Mouse (Mus musculus) monocyte, adult 5-6 weeks (primary cell): ENCODE data around the gene Snai3. TPM values are rescaled to one million over a fixed set of nuclear protein-coding genes. Genes with fewer than 3 reads are reported as not detected.

Experiments
- ATAC-seq: fragments of 153-309, 156-312 bp; replicated peaks from 2 replicates; pipeline ENCODE4 v1.8.0; 2017; ENCODE audit warnings: mild to moderate bottlenecking; ENCODE audit not compliant: low TSS enrichment, insufficient number of reproducible peaks, severe bottlenecking, poor library complexity, low FRiP score
- total RNA-seq: library from RNA; stranded (forward); fragments of 200-1000, 200-491, 200-594 nt; gene quantifications from 3 replicates; pipeline ENCODE4 v1.2.3, GENCODE M21; 2017

The Snai3 gene
- total RNA-seq: 1.6 TPM in 1 of 3 replicates, not detected in the others

DNA sequence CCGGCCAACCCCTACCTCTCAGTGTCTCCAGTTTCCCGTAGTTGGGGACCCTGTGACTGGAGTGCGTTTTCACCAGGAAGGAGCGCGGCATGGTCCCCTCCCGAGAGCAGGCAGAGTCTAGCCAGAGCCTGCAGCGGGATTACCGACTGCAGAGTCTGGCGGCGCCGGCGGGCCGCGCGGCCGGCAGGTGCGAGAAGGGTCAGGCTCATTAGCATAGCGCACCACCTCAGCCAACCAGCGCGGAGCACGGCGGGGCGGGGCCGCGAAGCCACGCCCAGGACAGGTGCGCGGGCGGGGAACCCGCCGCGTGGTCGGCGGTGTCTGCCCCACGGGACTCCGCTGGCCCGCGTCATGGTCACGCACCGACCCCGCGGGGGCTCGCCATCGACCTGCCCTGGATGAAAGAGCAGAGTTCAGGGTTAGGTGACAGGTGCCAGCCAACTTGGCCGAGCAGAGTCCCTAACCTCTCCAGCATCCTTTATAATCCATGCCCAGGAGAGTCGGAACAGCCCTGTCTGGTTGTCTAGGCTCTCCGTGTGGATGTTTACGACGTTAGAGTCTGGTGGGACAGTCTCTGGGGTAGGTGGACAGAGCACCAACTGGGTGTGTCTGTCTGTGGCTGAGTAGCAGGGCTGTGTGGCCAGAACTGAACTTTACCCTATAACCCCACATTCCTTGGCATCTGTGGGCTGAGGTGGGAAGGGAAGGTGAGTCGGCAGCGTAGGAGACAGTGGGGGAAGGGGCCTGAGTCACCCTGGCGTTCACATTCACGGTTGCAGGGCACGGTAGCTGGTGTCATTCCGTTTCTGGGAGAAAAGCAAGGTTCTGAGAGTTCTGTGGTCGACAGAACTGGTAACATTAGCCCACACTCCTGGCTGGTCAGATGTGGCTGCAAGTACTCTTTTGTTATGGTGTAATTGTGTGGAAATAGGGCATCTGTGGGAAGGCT is at the start of gene Snai3:
Gene Snai3 (minus strand): TSS at position 210 of the 949 bp plus-strand sequence.
- no peak for ATAC-seq

GRCm38 (mm10) chr8:122500856-122501255 is 40.3 kb upstream of the Snai3 start:
- ATAC-seq: peak; percentile 75

DNA sequence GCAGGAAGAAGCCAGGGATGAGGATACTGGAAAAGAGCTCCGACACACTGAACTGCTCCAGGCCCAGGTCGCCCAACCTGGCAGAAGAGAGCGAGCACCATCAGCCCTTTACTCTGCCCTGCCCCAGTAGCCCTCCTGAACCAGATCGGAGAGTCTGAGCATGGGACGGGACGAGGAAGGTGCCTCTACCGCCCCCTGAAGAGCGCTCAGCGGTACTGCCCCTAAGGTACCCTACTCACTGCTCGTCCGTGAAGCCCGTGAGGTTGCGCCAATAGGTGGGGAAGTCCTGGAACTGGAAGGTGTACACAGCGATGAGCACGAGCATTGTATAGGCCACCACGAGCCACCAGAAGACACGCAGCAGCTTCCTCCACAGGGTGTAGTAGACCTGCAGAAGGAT is 37.4 kb upstream of the Snai3 start:
- 0 out of 2 replicates have a peak, but pooled peaks have one; percentile 32 for ATAC-seq

- ATAC-seq: no peak
Measured at GRCm38 (mm10) chr8:122497016-122497734, 36.6 kb upstream of the Snai3 start.

DNA sequence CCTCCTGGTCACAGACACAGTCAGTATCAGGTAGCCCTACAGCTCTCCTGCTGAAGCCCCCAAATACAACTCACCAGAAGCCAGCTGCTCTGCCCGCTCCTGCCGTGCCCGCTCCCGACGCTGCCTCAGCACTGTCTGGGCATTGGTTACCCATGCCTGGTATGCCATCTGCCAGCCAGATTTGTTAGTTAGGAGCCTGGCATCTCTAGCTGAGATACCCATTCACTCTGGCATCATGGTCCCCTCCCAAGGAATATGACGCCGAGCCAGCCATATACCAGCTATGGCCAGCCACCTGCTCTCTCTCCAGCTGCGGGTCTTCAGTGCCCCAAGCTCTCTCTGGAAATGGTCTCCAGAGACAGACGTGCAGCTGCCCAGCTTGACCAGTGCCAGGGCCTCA is 27.9 kb upstream of the Snai3 start:
- ATAC-seq: no peak

DNA sequence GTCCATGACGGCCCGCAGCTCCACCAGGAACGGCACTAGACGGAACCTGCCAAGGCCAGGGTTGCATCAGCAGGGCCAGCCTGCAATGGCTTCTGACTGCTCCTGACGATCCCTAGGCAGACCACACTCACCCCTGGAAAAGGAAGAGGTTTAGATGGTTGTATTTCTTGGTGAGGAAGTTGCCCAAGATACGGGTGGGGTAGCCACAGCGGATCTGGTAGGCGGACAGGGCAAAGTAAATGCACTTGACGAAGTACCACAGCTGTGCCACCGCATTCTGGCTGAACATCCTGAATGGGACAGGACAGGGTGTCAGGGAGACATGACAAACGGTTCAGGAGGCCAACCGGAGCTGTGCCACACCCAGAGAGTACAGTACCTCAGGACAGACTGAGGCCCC is 24.3 kb upstream of the Snai3 start:
- peak; percentile 39 for ATAC-seq

GRCm38 (mm10) chr8:122483877-122484276 is 23.3 kb upstream of the Snai3 start:
- ATAC-seq: no peak

DNA sequence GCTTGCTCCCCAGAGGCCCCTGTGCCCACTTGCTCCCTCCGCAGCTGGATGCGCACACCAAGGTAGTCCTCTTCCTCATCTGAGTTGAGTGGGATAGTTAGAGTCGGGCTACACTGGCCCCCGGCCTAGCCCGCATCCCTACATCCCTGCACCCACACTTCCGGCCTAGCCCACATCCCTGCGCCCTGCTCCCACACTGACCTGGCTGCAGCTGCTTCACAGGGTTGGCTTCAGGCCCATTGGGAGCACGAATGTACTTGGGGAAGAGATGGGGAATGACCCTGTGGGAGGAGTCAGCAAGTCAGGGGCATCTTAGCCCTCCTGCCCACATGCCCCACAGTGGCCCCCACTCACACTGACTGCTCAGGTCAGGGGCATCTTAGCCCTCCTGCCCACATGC is 21.9 kb upstream of the Snai3 start:
- ATAC-seq: no peak

GRCm38 (mm10) chr8:122475580-122476320 is 15.2 kb upstream of the Snai3 start, which contains the start of the genes Rnf166 and Ctu2:
Rnf166 (minus strand) TSS chr8:122476064.
Ctu2 (plus strand) TSS chr8:122476143.
- peak; percentile 20 for ATAC-seq

GRCm38 (mm10) chr8:122474951-122475560 is 14.5 kb upstream of the Snai3 start:
- ATAC-seq: no peak

DNA sequence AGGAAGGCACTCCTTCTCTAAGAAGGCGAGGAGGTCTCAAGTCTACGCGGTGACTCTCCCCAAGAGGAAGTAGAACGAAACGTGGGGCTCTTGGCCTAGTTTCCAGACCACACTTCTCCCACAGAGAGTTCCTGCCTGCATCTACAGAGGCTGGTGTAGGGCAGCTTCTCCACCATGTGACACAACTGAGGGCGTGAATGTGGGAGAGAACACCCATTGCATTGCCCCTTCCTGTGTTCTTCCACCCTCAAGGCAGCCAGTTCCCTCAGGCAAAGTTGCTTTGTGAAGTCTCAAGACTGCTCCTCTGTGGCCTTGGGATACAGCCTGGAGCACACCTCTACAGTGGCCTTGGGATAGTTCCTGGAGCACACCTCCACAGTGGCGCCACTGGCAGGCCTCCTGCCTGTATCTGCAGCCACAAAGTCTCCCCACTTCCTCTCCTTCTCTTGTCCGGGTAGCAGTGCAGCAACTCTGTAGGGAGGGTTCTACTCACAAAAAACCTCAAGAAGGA is 13.4 kb upstream of the Snai3 start:
- ATAC-seq: peak; percentile 75

DNA sequence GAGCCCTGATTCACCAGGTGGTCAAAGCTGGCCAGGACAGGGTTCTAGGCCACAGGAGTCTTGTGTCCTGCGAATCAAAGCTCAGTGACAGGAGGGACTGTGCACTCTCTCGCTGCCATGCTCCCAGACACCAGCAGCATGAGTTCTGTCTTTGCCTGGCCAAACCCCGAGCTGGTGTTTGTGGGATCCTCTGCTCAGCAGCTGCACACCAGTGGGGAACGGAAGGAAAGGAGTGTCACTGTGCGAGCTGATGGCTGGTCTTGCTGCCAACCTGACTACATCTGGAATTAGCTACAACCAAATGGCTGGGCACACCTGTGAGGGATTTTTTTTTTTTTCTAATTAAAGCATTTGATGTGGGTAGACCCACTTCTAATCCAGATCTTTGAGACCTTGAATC is 10.2 kb upstream of the Snai3 start:
- ATAC-seq: no peak

- no peak for ATAC-seq
Measured at GRCm38 (mm10) chr8:122469965-122470364, 9.4 kb upstream of the Snai3 start.

DNA sequence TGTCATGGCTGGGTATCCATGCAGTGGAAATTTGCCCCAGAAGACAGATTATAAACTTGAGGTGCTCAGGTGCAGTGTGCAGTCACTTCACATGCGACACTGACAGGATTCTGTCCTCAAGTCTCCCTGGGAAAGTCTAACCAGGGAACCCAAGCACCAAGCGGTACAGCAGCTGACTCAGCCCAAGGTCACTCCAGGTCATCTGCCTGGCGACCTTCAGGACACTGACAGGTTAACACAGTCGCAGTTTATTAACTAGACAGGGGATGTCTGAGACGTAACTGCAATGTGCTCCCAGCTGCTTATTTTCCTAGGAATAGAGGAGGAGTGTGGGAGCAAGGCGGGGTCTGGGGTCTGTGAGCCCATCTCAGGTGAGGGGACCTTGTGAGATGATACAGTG is 8.9 kb upstream of the Snai3 start:
- no peak for ATAC-seq

GRCm38 (mm10) chr8:122467816-122468215 is 7.3 kb upstream of the Snai3 start:
- ATAC-seq: no peak

DNA sequence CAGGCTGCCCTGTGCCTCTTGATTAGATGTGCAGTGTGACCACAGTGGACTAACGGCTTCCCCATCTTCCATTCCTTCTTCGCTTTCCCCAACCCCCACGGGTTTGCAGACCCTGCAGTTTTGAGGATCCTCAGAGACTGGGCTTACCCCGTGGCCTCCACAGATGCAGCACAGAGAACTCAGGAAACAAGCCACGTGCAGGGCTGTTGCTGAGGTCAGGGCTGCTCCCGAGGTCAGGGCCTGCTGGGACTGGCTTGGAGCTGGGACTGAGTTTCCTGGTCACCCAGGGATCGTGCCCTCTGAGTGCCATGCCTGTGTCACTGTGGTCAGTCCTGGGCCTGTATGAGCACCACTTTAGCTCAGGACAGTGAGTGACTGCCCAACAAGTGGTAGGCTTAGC is 4.5 kb upstream of the Snai3 start:
- no peak for ATAC-seq

- ATAC-seq: peak; percentile 40; the same call in 1 of the 2 replicates
Measured at GRCm38 (mm10) chr8:122463651-122464640, 3.4 kb upstream of the Snai3 start.
